In genomic region chr15:54120456-54120855, GRCm38 (mm10) we compare ENCODE assay signal across 16 mouse cellular contexts.
DNase-seq lines count a peak whose midpoint lies in the region.
"Had no signal": no experiment of that assay in that cellular context is flagged by ENCODE, and none has a peak within 500 bp of the region (broad histone marks: within the 10 kb centered on the region; RNA-seq: fewer than 3 reads in every experiment).

No protein-coding gene starts in this region.

- DNase-seq in layer of hippocampus, adult 11-12 months (ENCODE audit: low spot score): peak; percentile 3
- no peak for DNase-seq in layer of hippocampus, adult 9-11 months
- DNase-seq in right cerebral cortex, adult 2 months (ENCODE audit: low spot score in 2 of 2): peak; percentile 5 to 8
- no peak for DNase-seq in right cerebral cortex, postnatal 4 days
- DNase-seq in brain, adult 2 months (ENCODE audit: low read depth, low spot score): peak; percentile 65
- no peak for DNase-seq in cerebellum, adult 8-10 months
- DNase-seq in ovary, postnatal 36 days (ENCODE audit: low spot score): no peak
- DNase-seq: adrenal gland, adult 2 months; cerebellum, adult 11-12 months; cerebellum, postnatal 36 days; gastrocnemius, postnatal 36 days; heart, postnatal 4 days; kidney, adult 2 months; kidney, postnatal 14 days; liver, embryonic 13.5 days; spleen, adult 18-20 months had no signal

Comparison
In these comparisons a context has a peak if more than half of its experiments do, and no peak if none do; other contexts are left out.
1. DNase-seq: peak in layer of hippocampus, adult 11-12 months (single experiment), right cerebral cortex, adult 2 months (2 of 2) and brain, adult 2 months (single experiment); none in layer of hippocampus, adult 9-11 months (single experiment), right cerebral cortex, postnatal 4 days (single experiment), cerebellum, adult 8-10 months (single experiment) and ovary, postnatal 36 days (single experiment).